Mouse (Mus musculus) brain, embryonic 14.5 days (tissue): ENCODE data around the gene Afp.

ENCODE experiments used
- CTCF ChIP-seq: fragments of 200-500 bp; IDR thresholded peaks from 2 replicates; pipeline ENCODE4 v1.5.1; 2012; ENCODE audit warnings: inconsistent platforms, mild to moderate bottlenecking, moderate library complexity, borderline replicate concordance; ENCODE audit not compliant: insufficient read depth, insufficient read length; ENCODE audit errors: extremely low read depth
- POLR2A ChIP-seq: fragments of 200-500 bp; IDR thresholded peaks from 2 replicates; pipeline ENCODE4 v1.6.1; 2012; ENCODE audit warnings: mild to moderate bottlenecking, inconsistent platforms, borderline replicate concordance; ENCODE audit not compliant: poor library complexity, insufficient read depth, insufficient read length, severe bottlenecking; ENCODE audit errors: extremely low read depth

GRCm38 (mm10) chr5:90506507-90506906 lies 16.0 kb downstream of the Afp start:
- TF ChIP-seq POLR2A (no peak), CTCF (no peak)
